Mouse (Mus musculus) midbrain, postnatal 0 days (tissue): Measurements from ENCODE around the gene Mef2a. TPM values are rescaled to one million over a fixed set of nuclear protein-coding genes. Genes with fewer than 3 reads are reported as not detected.
A peak's percentile ranks its signal among the peaks of the same experiment; 100 is the strongest.

Experiments used
- ATAC-seq: fragments of 200-750 bp; cut with Nextera tagmentation; 2 replicates; pipeline ENCODE4 v1.8.0; 2017; ENCODE audit warnings: moderate number of reproducible peaks, mild to moderate bottlenecking, moderate TSS enrichment, moderate library complexity; ENCODE audit not compliant: low FRiP score
- DNase-seq: peaks from one replicate; pipeline ENCODE4 v3.0.0-alpha.2; 2015; ENCODE audit warnings: low spot score
- H3K27ac ChIP-seq: fragments of 300-500 bp; sonication (generic); 2 replicates; pipeline ENCODE4 v1.5.1; 2014; ENCODE audit warnings: low read depth, mild to moderate bottlenecking, low read length, mixed read lengths
- H3K27me3 ChIP-seq: fragments of 300-500 bp; sonication (generic); 2 replicates; pipeline ENCODE4 v1.6.1; 2014; ENCODE audit warnings: low read length, control low read depth, mixed read lengths; ENCODE audit not compliant: insufficient read depth
- H3K36me3 ChIP-seq: fragments of 300-500 bp; sonication (generic); 2 replicates; pipeline ENCODE4 v1.6.1; 2014; ENCODE audit warnings: low read length, control low read depth, mixed read lengths; ENCODE audit not compliant: insufficient read depth
- H3K4me1 ChIP-seq: fragments of 300-500 bp; sonication (generic); 2 replicates; pipeline ENCODE4 v1.6.1; 2014; ENCODE audit warnings: mild to moderate bottlenecking, control low read depth, antibody characterized with exemption, low read length, mixed read lengths; ENCODE audit not compliant: insufficient read depth
- H3K4me2 ChIP-seq: fragments of 300-500 bp; sonication (generic); 2 replicates; pipeline ENCODE4 v1.6.1; 2014; ENCODE audit warnings: low read depth, mild to moderate bottlenecking, low read length, mixed read lengths; ENCODE audit not compliant: poor library complexity, severe bottlenecking
- H3K4me3 ChIP-seq: fragments of 300-500 bp; sonication (generic); 2 replicates; pipeline ENCODE4 v1.5.1; 2014; ENCODE audit warnings: low read depth, mild to moderate bottlenecking, low read length, moderate library complexity
- H3K9ac ChIP-seq: fragments of 300-500 bp; sonication (generic); replicated peaks from 2 replicates; pipeline ENCODE4 v1.6.1; 2014; ENCODE audit warnings: mild to moderate bottlenecking, low read length, moderate library complexity, mixed read lengths; ENCODE audit not compliant: poor library complexity, severe bottlenecking
- H3K9me3 ChIP-seq: fragments of 300-500 bp; sonication (generic); 2 replicates; pipeline ENCODE4 v1.6.1; 2016; ENCODE audit warnings: low read length, control low read depth
- CTCF ChIP-seq: IDR thresholded peaks from 2 replicates; pipeline ENCODE4 v1.5.1; 2016; ENCODE audit warnings: antibody characterized with exemption, mild to moderate bottlenecking
- WGBS: fragments of 180-500 bp; shearing (Covaris S2); extraction: QIAGEN DNeasy Blood & Tissue Kit; methylation state at CpG from one replicate; pipeline ENCODE4 v1.1.7; 2014; 5-methylcytosine and 5-hydroxymethylcytosine counted together
- polyA plus RNA-seq: library from polyadenylated mRNA; unstranded; fragments of >200 nt; fragmentation: Nextera tagmentation; extraction: Ambion mirVana; gene quantifications from 2 replicates; pipeline ENCODE4 v1.2.1, GENCODE M21; 2015
- total RNA-seq: library from RNA; depleted of rRNA; stranded (reverse); fragments of >200 nt; gene quantifications from 2 replicates; pipeline ENCODE4 v1.2.3, GENCODE M21; 2014

The Mef2a gene
- total and polyA plus RNA-seq, 2 experiments from 2014 or later: 40.4 to 62.4 TPM

DNA sequence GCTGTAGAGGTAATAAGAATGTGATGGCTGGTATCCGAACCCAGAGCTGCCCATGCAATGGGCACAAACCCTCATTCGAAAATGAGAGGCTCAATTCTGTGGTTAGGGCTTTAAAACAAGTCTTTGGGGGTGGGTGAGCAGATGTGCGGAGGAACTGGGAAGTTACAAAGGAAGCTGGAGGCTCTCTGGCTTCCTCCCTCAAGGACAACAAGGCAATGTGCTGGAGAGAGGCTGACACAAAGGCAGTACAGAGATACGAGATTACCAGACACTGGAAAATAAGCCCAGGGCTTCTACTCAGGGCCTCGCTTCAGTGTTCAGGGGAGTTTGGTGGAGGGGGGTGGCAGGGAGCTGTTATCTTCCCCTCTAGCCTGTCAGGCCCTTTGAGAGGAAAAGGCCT, 1.3 kb upstream of the Mef2a start:
- TF ChIP-seq CTCF: no peak
- ATAC-seq: no peak
- 41% methylated on average over 5 of the region's 5 CpGs for WGBS
- Histone ChIP-seq H3K9ac (0 out of 2 replicates have a peak overlapping the region, but pooled peaks have one; percentile 24), H3K4me1 (no peaks in the 10 kb centered on the region), H3K4me2 (peak overlapping the region; percentile 93), H3K4me3 (peak overlapping the region; percentile 96; the same call in 1 of the 2 replicates), H3K27me3 (no peaks in the 10 kb centered on the region), H3K36me3 (no peaks in the 10 kb centered on the region), H3K9me3 (no peaks in the 10 kb centered on the region), H3K27ac (peak overlapping the region; percentile 100)
- no peak for DNase-seq

DNA sequence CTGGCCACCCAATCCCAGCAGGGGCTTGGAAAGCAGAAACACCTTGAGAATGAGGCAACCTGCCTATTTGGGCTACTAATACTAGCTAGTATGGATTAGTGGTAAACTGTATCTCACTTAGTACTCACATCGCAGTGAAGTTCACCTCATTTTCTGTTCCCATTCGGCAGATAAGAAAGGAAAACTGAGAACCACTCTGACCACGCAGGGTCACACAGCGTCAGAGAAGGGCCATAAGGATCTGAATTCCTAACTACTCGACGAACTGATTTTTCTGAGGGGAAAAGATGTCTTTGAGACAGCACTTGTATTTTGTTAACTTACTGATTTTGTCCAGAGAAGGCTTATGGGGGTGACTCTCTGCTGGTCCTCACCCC, 914 bp upstream of the Mef2a start:
- WGBS: 34% methylated on average over 6 of the region's 6 CpGs
- H3K9ac ChIP-seq: peak overlapping the region; percentile 99
- H3K4me2 ChIP-seq: peak overlapping the region; percentile 93
- H3K9me3 ChIP-seq: no peaks in the 10 kb centered on the region
- H3K4me1 ChIP-seq: no peaks in the 10 kb centered on the region
- H3K4me3 ChIP-seq: peak overlapping the region; percentile 96
- no peaks in the 10 kb centered on the region for H3K36me3 ChIP-seq
- H3K27ac ChIP-seq: peak overlapping the region; percentile 100
- H3K27me3 ChIP-seq: no peaks in the 10 kb centered on the region
- no peak for TF ChIP-seq CTCF
- ATAC-seq (no peak), DNase-seq (no peak)

DNA sequence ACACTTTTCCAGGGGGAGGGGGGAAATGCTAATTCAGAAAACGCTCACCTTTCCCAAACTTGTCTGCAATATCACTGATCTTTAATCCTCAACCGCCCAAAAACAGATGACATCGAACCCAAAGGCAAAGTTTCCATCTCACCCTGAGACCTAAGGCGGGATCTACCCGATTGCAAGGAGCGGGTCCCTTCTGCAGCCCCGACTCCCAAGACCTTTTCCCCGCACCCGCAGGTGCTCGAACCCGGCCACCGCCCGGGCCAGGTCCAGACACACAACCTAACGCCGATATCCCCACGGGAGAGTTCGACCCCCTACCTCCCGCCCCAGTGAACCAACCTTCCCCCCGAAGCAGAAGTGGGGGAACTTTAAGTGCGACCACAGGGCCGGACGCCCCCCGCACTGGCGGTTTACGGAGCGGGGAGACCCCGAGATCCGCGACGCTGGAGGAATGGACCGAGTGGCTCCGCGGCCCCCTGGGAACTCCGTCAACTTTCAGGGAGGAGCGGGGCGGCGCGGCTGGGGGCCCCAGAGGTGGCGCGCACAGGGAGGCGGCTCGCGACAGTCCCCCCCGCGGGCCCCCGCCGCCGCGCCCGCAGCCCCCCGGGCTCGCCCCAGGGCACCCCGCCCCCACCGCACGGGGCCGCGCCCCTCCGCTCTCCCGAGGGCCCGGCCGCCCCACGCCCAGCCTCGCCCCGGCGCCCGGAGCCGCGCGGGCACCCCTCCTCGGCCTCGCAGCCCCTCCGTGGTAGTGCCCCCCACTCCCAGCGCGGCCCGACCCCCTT, 576 bp downstream of the Mef2a start:
- no peak for TF ChIP-seq CTCF
- Histone ChIP-seq H3K4me1 (no peaks in the 10 kb centered on the region), H3K36me3 (no peaks in the 10 kb centered on the region), H3K9ac (peak overlapping the region; percentile 99), H3K4me2 (peak overlapping the region; percentile 93), H3K9me3 (no peaks in the 10 kb centered on the region), H3K27ac (peak overlapping the region; percentile 100), H3K27me3 (no peaks in the 10 kb centered on the region), H3K4me3 (peak overlapping the region; percentile 96)
- under 1% methylated on average over 34 of the region's 75 CpGs for WGBS
- DNase-seq (peak; percentile 30), ATAC-seq (peak; percentile 56)

DNA sequence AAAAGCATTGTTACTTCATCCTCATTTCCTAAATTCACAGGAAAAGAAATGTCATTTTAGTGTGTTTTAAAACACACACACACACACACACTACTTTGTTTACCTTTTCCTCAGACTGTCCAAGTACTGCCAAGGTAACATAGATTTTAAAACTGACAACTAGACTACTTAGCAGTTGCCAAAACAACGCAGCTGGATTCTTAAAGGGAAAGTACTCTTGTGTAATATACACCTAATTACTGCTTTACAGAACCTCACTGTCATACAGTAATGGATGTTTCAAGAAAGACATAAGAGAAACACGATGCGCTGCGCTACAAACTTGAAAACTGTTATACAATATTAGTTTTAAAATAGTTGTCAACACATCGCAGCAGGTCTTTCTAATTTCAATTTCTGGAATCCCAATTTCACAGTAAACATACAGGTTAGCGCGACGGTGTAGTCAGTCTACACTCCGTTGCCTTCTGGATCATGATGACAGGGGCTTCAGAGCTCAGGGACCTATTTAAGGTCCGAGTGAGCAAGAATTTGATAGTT, 1.2 kb downstream of the Mef2a start:
- DNase-seq: no peak
- Histone ChIP-seq H3K4me2 (peak overlapping the region; percentile 93), H3K36me3 (no peaks in the 10 kb centered on the region), H3K9ac (peak overlapping the region; percentile 99), H3K4me1 (no peaks in the 10 kb centered on the region), H3K4me3 (peak overlapping the region; percentile 96), H3K27ac (peak overlapping the region; percentile 100; the same call in 1 of the 2 replicates), H3K27me3 (no peaks in the 10 kb centered on the region), H3K9me3 (no peaks in the 10 kb centered on the region)
- TF ChIP-seq CTCF: no peak
- no peak for ATAC-seq
- 11% methylated on average over 10 of the region's 10 CpGs for WGBS

DNA sequence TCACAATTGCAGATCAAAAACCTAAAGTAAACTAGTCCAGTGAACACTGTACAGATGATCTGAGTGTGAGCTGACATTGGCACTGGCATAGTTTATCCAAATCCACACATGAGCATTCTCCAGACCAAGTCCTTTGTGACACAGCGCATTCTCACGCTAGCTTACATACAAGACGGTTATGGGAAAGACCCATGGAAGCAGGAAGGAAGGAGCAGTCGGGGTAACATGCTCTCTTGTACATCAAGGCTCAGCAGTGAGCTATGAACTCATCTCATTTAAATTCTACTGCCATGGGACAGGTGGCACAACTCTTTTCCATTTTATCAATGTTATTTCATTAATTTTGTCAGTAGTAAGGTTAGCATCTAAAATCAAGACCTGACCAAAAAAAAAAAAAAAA, 3.0 kb downstream of the Mef2a start:
- no peak overlapping the region for H3K4me3 ChIP-seq
- H3K9ac ChIP-seq: no peak overlapping the region
- no peak overlapping the region for H3K4me2 ChIP-seq
- H3K4me1 ChIP-seq: no peaks in the 10 kb centered on the region
- WGBS: 62% methylated on average over 4 of the region's 4 CpGs
- H3K27me3 ChIP-seq: no peaks in the 10 kb centered on the region
- no peak for DNase-seq
- no peak for TF ChIP-seq CTCF
- no peak overlapping the region for H3K27ac ChIP-seq
- no peaks in the 10 kb centered on the region for H3K9me3 ChIP-seq
- ATAC-seq: no peak
- H3K36me3 ChIP-seq: no peaks in the 10 kb centered on the region

GRCm38 (mm10) chr7:67368394-67368793, 4.3 kb downstream of the Mef2a start:
- no peak overlapping the region for H3K9ac ChIP-seq
- H3K4me2 ChIP-seq: no peak overlapping the region
- no peaks in the 10 kb centered on the region for H3K9me3 ChIP-seq
- no peak overlapping the region for H3K4me3 ChIP-seq
- H3K27me3 ChIP-seq: no peaks in the 10 kb centered on the region
- DNase-seq (no peak), ATAC-seq (no peak)
- TF ChIP-seq CTCF: no peak
- no peaks in the 10 kb centered on the region for H3K36me3 ChIP-seq
- no peak overlapping the region for H3K27ac ChIP-seq
- 92% methylated on average over 2 of the region's 2 CpGs for WGBS
- H3K4me1 ChIP-seq: no peaks in the 10 kb centered on the region
